Mouse (Mus musculus): ENCODE data around the gene Dst. TPM values are rescaled to one million over a fixed set of nuclear protein-coding genes. Genes with fewer than 3 reads are reported as not detected.

Dst gene
- polyA plus RNA-seq, 1 experiment from 2014 or later, result 26.3 TPM

- Histone ChIP-seq H3K4me3 (ENCODE audit: low read depth, low read length) (no peak overlapping the region), H3K27me3 (ENCODE audit: control insufficient read depth, insufficient read depth, low read length) (no peaks in the 10 kb centered on the region), H3K9me3 (ENCODE audit: control insufficient read depth, low read length) (no peaks in the 10 kb centered on the region), H3K36me3 (ENCODE audit: control insufficient read depth, insufficient read depth, low read length) (no peaks in the 10 kb centered on the region), H3K27ac (ENCODE audit: low read depth, low read length) (no peak overlapping the region), H3K9ac (ENCODE audit: low read length) (no peak overlapping the region), H3K4me2 (ENCODE audit: low read depth, low read length, severe bottlenecking) (no peak overlapping the region), H3K4me1 (replicated peaks; ENCODE audit: control insufficient read depth, insufficient read depth, low read length) (peaks cover 6% of the 10 kb centered on the region; the same call in 1 of the 2 replicates)
- 85% methylated on average over 9 of the region's 9 CpGs for WGBS
- DNase-seq (ENCODE audit: low spot score), result no peak
- no peak for ATAC-seq (replicated peaks; ENCODE audit: low FRiP score)
These were observed 221.7 kb downstream of the Dst start for GRCm38 (mm10) chr1:34129691-34130090.

GRCm38 (mm10) chr1:34130804-34131203, 222.8 kb downstream of the Dst start:
- Histone ChIP-seq H3K4me3 (ENCODE audit: low read depth, low read length) (no peak overlapping the region), H3K4me1 (replicated peaks; ENCODE audit: control insufficient read depth, insufficient read depth, low read length) (peaks cover 6% of the 10 kb centered on the region; the same call in 1 of the 2 replicates), H3K27ac (ENCODE audit: low read depth, low read length) (no peak overlapping the region), H3K4me2 (ENCODE audit: low read depth, low read length, severe bottlenecking) (no peak overlapping the region), H3K36me3 (ENCODE audit: control insufficient read depth, insufficient read depth, low read length) (no peaks in the 10 kb centered on the region), H3K9ac (ENCODE audit: low read length) (no peak overlapping the region), H3K9me3 (ENCODE audit: control insufficient read depth, low read length) (no peaks in the 10 kb centered on the region), H3K27me3 (ENCODE audit: control insufficient read depth, insufficient read depth, low read length) (no peaks in the 10 kb centered on the region)
- DNase-seq (ENCODE audit: low spot score) (no peak), ATAC-seq (replicated peaks; ENCODE audit: low FRiP score) (no peak)
- 50% methylated on average over 10 of the region's 10 CpGs for WGBS

GRCm38 (mm10) chr1:34132875-34133274, 224.8 kb downstream of the Dst start:
- H3K9me3 ChIP-seq (ENCODE audit: control insufficient read depth, low read length), result no peaks in the 10 kb centered on the region
- no peaks in the 10 kb centered on the region for H3K36me3 ChIP-seq (ENCODE audit: control insufficient read depth, insufficient read depth, low read length)
- H3K9ac ChIP-seq (ENCODE audit: low read length), result no peak overlapping the region
- H3K27ac ChIP-seq (ENCODE audit: low read depth, low read length), result no peak overlapping the region
- H3K4me2 ChIP-seq (ENCODE audit: low read depth, low read length, severe bottlenecking), result no peak overlapping the region
- ATAC-seq (replicated peaks; ENCODE audit: low FRiP score) (no peak), DNase-seq (ENCODE audit: low spot score) (no peak)
- no peak overlapping the region for H3K4me3 ChIP-seq (ENCODE audit: low read depth, low read length)
- peaks cover 6% of the 10 kb centered on the region; the same call in 1 of the 2 replicates for H3K4me1 ChIP-seq (replicated peaks; ENCODE audit: control insufficient read depth, insufficient read depth, low read length)
- 92% methylated on average over 16 of the region's 16 CpGs for WGBS
- H3K27me3 ChIP-seq (ENCODE audit: control insufficient read depth, insufficient read depth, low read length), result no peaks in the 10 kb centered on the region

GRCm38 (mm10) chr1:34135535-34135934, 227.5 kb downstream of the Dst start:
- 90% methylated on average over 3 of the region's 3 CpGs for WGBS
- DNase-seq (ENCODE audit: low spot score) (no peak), ATAC-seq (replicated peaks; ENCODE audit: low FRiP score) (no peak)
- Histone ChIP-seq H3K4me3 (ENCODE audit: low read depth, low read length) (no peak overlapping the region), H3K9me3 (ENCODE audit: control insufficient read depth, low read length) (no peaks in the 10 kb centered on the region), H3K9ac (ENCODE audit: low read length) (no peak overlapping the region), H3K27ac (ENCODE audit: low read depth, low read length) (no peak overlapping the region), H3K27me3 (ENCODE audit: control insufficient read depth, insufficient read depth, low read length) (no peaks in the 10 kb centered on the region), H3K4me1 (replicated peaks; ENCODE audit: control insufficient read depth, insufficient read depth, low read length) (peaks cover 5% of the 10 kb centered on the region; the same call in 1 of the 2 replicates), H3K36me3 (ENCODE audit: control insufficient read depth, insufficient read depth, low read length) (no peaks in the 10 kb centered on the region), H3K4me2 (ENCODE audit: low read depth, low read length, severe bottlenecking) (no peak overlapping the region)

- Histone ChIP-seq H3K36me3 (ENCODE audit: control insufficient read depth, insufficient read depth, low read length) (no peaks in the 10 kb centered on the region), H3K9ac (ENCODE audit: low read length) (no peak overlapping the region), H3K4me2 (ENCODE audit: low read depth, low read length, severe bottlenecking) (no peak overlapping the region), H3K27ac (ENCODE audit: low read depth, low read length) (no peak overlapping the region), H3K4me1 (replicated peaks; ENCODE audit: control insufficient read depth, insufficient read depth, low read length) (no peaks in the 10 kb centered on the region), H3K4me3 (ENCODE audit: low read depth, low read length) (no peak overlapping the region), H3K27me3 (ENCODE audit: control insufficient read depth, insufficient read depth, low read length) (no peaks in the 10 kb centered on the region), H3K9me3 (ENCODE audit: control insufficient read depth, low read length) (no peaks in the 10 kb centered on the region)
- no peak for ATAC-seq (replicated peaks; ENCODE audit: low FRiP score)
- no peak for DNase-seq (ENCODE audit: low spot score)
- WGBS, result 64% methylated on average over 13 of the region's 13 CpGs
These were observed 231.3 kb downstream of the Dst start for GRCm38 (mm10) chr1:34139191-34139853.

- Histone ChIP-seq H3K4me2 (ENCODE audit: low read depth, low read length, severe bottlenecking) (no peak overlapping the region), H3K4me3 (ENCODE audit: low read depth, low read length) (no peak overlapping the region), H3K27ac (ENCODE audit: low read depth, low read length) (no peak overlapping the region), H3K27me3 (ENCODE audit: control insufficient read depth, insufficient read depth, low read length) (no peaks in the 10 kb centered on the region), H3K9ac (ENCODE audit: low read length) (no peak overlapping the region), H3K36me3 (ENCODE audit: control insufficient read depth, insufficient read depth, low read length) (no peaks in the 10 kb centered on the region), H3K4me1 (replicated peaks; ENCODE audit: control insufficient read depth, insufficient read depth, low read length) (no peaks in the 10 kb centered on the region), H3K9me3 (ENCODE audit: control insufficient read depth, low read length) (no peaks in the 10 kb centered on the region)
- ATAC-seq (replicated peaks; ENCODE audit: low FRiP score), result 0 out of 2 replicates have a peak, but pooled peaks have one; percentile 18
- no peak for DNase-seq (ENCODE audit: low spot score)
- WGBS, result 83% methylated on average over 6 of the region's 6 CpGs
These were observed 231.9 kb downstream of the Dst start for GRCm38 (mm10) chr1:34139871-34140471.

- Histone ChIP-seq H3K36me3 (ENCODE audit: control insufficient read depth, insufficient read depth, low read length) (no peaks in the 10 kb centered on the region), H3K4me1 (replicated peaks; ENCODE audit: control insufficient read depth, insufficient read depth, low read length) (no peaks in the 10 kb centered on the region), H3K9ac (ENCODE audit: low read length) (no peak overlapping the region), H3K4me3 (ENCODE audit: low read depth, low read length) (no peak overlapping the region), H3K9me3 (ENCODE audit: control insufficient read depth, low read length) (no peaks in the 10 kb centered on the region), H3K4me2 (ENCODE audit: low read depth, low read length, severe bottlenecking) (no peak overlapping the region), H3K27ac (ENCODE audit: low read depth, low read length) (no peak overlapping the region), H3K27me3 (ENCODE audit: control insufficient read depth, insufficient read depth, low read length) (no peaks in the 10 kb centered on the region)
- ATAC-seq (replicated peaks; ENCODE audit: low FRiP score), result peak; percentile 46; the same call in 1 of the 2 replicates
- DNase-seq (ENCODE audit: low spot score), result no peak
- 26% methylated on average over 3 of the region's 3 CpGs for WGBS
These were observed 232.7 kb downstream of the Dst start for GRCm38 (mm10) chr1:34140686-34141085.

- DNase-seq (ENCODE audit: low spot score) (no peak), ATAC-seq (replicated peaks; ENCODE audit: low FRiP score) (no peak)
- no peak overlapping the region for H3K4me3 ChIP-seq (ENCODE audit: low read depth, low read length)
- no peaks in the 10 kb centered on the region for H3K36me3 ChIP-seq (ENCODE audit: control insufficient read depth, insufficient read depth, low read length)
- no peak overlapping the region for H3K4me2 ChIP-seq (ENCODE audit: low read depth, low read length, severe bottlenecking)
- no peaks in the 10 kb centered on the region for H3K4me1 ChIP-seq (replicated peaks; ENCODE audit: control insufficient read depth, insufficient read depth, low read length)
- H3K9ac ChIP-seq (ENCODE audit: low read length), result no peak overlapping the region
- no peaks in the 10 kb centered on the region for H3K27me3 ChIP-seq (ENCODE audit: control insufficient read depth, insufficient read depth, low read length)
- WGBS, result 63% methylated on average over 9 of the region's 9 CpGs
- no peaks in the 10 kb centered on the region for H3K9me3 ChIP-seq (ENCODE audit: control insufficient read depth, low read length)
- H3K27ac ChIP-seq (ENCODE audit: low read depth, low read length), result no peak overlapping the region
These were observed 235.0 kb downstream of the Dst start for GRCm38 (mm10) chr1:34142951-34143580.

Data from forebrain, embryonic 11.5 days (tissue).